Mouse (Mus musculus): ENCODE results near the gene Arpc4.

Arpc4 gene

DNA sequence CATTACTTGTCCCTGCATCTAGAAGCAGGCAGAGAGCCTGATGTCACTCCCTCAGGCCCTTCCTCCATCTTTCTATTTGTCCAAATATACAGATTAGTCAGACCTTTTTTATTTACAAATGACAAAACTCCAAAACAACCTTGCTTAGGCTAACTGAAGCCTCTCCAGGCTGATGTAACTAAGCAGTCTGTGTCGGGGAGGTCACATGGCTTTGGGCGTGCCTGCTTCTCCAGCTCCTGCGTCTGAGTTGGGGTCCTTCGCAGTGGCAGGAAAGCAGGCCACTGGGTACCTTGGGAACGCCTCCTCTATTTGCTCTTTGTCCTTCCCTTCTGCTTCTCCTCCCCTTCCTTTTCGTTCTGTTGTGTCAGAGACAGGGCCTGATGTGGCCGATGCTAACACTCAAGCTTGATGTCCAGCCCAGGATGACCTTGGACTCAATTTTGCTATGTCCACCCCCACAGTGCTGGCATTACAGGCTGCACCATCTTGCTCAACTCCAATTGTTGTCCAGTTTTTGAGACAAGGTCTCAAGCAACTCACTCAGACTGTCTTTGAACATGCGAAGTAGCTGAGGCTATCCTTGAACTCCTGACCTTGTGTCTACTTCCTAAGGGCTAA is 13.3 kb upstream of the Arpc4 start:
- no peak for DNase-seq (ENCODE audit: low read depth, low spot score)

DNA sequence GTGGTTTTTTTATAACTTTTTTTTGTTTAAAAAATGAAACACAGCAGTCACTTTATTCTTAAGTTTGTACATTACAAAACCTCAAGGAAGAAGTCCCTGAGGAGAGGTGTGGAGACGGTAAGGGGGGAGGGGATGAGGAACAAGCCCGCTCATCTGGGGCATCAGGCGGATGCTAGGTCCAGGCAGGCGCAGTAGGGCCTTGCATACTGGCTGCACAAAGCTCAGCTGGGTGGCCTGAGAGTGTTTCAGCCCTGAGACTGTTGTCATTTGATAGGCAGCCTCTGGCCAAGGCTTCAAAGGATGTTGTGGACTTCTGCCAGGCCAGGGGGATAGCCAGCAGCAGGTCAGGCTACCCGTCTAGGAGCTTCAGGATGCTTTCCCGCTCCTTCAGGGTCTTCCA is 11.3 kb upstream of the Arpc4 start:
- DNase-seq (ENCODE audit: low read depth, low spot score): no peak

DNA sequence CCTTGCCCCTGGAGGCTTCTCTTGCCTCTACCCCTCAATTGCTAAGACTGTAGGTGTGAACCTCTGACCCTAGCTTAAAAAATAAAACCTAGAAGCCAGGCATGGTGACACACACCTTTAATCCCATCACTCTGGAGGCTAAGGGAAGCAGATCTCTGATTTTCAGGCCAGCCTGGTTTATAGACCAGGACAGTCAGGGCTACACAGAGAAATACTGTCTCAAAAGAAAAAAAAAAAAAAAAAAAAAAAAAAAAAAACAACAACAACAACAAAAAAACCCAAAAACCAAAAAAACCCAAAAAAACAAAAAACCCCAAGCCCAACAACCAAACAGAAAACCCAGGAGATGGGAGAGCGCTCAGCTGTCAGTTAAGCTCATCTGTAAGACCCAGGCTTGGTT is 10.3 kb upstream of the Arpc4 start:
- DNase-seq (ENCODE audit: low read depth, low spot score): no peak

DNA sequence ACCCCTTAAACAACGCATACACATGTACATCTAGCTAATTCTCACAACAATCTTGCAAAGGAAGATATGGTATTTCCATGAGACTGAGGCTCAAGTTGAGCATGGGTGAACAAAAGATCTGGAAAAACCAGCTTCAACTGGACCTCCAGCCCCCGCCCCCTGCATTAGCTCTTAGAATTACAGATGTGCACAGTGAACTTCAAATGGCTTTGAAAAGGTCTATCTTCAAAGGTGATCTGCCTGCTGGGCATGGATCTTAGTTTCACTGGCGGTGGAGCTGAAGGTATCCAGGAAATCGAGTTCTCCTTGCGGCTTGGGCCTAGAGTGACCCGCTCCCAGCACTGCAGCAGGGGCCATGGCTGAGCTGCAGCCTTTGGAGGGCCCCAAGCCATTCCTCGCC is 9.8 kb upstream of the Arpc4 start:
- no peak for DNase-seq (ENCODE audit: low read depth, low spot score)

DNA sequence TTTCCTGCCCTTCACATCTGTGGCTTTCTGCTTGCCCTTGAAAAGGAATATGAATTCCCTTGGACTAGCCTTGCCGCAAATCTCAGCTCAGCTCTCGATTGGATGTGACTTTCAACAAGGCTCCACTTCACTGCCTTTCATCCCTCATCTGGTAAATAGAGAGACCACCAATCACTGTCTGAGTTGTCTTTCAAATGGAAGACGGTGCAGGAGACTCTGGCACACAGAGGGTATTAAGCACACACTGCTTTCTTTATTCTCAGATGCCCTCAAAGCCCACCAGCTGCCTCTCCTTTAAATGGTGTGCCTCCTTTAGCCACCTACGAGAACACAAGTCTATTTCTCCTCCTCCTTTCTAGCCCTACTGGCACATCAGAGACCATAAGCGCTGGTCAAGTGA is 9.3 kb upstream of the Arpc4 start:
- DNase-seq (ENCODE audit: low read depth, low spot score): no peak

DNA sequence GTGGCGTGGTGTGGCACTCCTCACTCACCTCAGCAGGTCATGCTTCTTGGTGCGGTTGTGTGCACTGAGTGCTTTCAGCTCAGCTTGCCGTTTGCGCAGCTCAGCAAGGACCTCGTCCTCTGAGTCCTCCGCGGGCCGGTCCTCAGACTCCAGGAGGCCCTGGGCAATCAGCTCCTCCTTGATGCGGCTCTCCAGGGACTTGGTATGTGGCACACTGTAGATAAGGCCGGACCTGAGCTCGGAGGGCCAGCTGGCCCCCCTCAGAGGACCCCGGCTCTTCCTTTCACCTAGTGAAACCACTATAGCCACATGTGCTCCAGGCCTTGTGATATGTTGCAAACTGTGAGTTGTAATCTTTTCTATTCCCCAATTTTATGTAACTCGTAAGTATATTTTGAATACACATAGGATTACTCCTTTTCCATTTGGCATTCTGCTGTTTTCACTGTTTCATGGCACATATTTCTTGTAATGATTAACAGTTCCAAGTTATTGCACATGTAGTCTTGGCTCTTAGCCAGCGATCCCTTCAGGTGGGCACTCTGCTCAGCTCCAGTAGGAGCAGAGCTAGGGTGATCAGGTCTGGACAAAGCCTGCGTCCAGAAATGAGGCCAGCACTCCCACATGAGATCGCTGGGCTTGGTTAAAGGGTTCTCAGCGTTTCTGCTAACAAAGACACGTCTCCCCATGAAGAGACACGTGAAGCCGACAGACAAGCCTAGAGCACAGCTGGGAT is 7.6 kb upstream of the Arpc4 start:
- DNase-seq (ENCODE audit: low read depth, low spot score): no peak

DNA sequence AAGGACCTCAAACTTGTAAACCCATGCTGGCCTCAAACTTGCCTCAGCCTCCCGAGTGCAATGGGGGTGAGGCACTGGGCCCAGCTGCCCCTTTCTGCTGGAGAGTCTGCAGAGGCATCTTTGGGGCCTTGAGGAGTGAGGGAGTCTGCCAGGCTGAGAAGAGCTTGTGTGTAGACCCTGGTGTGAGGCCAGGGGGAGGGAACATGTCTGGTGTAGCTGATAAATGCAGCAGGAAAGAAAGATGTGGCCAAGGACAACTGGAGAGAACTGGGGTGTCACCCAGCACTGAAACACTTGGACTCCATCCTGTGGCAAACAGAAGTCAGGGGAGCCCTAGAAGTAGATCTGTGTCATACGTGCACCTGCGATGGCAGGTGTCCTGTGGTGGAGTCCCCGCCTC is 4.4 kb upstream of the Arpc4 start:
- DNase-seq (ENCODE audit: low read depth, low spot score): no peak

DNA sequence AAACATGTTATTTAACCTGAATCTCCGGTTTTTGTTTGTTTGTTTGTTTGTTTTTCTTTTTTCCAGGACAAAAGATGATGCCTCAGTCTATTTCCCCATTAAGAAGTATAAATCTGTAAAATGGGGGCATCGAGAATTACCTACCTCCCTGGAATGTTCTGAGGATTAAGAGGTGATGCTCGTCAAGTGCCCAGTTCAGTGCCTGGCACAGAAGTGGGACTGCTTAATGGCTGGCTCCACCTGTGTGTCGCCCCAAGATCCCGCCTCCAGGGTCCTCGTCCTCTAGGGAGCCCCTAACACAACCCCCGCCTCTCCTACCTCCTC is 781 bp upstream of the Arpc4 start:
- no peak for DNase-seq (ENCODE audit: low read depth, low spot score)

DNA sequence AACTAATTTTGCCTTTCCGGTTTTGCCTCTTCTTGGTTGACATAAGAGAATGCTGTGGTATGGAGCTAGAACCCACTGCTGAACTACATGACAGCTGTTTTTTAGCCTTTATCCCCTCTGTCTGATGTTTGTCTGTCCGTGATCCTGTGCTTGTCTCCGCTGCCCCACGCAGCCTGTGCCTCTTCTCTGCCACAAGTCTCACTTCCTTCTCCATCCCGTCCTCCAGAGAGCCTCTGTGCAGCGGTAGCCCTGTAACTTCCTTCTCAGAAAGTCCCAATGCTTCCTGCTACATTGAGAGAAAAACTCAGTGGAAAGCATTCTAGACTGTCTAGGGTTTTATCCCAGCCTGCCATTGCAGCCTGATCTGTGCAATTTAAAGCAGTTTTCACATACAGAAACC is 1.3 kb downstream of the Arpc4 start:
- no peak for DNase-seq (ENCODE audit: low read depth, low spot score)

DNA sequence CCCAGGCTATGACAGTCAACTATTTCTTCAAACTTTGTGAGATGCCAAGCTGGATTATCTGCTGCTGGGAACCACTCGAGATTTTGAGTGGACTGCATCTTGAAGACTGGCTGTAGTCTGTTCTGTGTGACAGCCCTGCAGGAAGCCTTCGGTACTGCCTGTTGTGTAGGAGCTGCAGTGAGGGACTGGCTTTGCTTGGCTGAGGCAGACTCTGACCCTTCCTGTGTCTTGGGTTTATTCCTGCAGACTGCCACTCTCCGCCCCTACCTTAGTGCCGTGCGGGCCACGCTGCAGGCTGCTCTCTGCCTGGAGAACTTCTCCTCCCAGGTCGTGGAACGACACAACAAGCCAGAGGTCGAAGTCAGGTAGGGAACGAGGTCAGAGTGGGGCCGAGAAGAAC is 2.6 kb downstream of the Arpc4 start:
- no peak for DNase-seq (ENCODE audit: low read depth, low spot score)

DNA sequence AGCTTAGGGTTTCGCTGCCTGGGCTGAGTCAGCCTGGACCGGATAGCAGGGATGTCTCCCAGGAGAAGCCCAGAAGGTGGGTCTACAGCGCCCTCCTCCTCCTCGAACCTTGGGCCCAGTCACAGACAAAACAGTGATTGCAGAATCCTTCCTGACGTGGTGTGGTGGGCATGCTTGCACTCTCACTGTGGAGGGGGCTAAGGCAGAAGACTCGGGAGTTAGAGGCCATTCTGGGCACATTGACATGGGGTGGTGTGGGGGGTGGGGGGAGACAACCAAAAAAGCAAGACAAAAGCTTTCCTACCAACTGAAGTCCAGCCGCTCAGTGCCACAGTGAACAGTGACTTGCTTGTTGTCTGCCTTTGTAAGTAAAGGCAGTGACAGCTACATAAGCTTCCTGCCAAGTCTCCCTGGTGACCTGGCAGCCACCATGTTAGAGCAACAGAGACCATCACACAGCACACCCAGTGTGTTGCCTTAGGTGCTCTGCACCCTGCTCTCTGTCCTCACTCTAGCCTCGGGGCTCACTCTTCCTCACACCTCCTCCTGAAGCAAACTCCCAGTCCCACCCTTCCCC is 6.5 kb downstream of the Arpc4 start:
- DNase-seq (ENCODE audit: low read depth, low spot score): no peak

DNA sequence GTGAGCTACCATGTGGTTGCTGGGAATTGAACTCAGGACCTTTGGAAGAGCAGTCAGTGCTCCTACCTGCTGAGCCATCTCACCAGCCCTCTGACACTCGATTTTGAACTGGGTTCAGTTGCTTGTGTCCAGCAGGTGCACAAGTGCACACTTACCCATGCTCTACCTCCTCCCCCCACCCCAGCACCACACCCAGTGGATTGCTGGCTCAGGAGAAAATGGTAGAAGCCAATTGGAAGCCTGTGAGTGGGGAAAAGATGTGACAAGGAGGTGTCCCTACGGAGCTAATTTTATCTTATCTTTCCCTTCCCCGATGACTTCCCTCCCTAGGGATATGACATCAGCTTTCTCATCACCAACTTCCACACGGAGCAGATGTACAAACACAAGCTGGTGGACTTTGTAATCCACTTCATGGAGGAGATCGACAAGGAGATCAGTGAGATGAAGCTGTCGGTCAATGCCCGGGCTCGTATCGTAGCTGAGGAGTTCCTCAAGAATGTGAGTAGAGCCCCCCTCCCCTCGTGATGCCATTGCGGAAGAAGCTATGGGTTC is 7.3 kb downstream of the Arpc4 start:
- DNase-seq (ENCODE audit: low read depth, low spot score): no peak

DNA sequence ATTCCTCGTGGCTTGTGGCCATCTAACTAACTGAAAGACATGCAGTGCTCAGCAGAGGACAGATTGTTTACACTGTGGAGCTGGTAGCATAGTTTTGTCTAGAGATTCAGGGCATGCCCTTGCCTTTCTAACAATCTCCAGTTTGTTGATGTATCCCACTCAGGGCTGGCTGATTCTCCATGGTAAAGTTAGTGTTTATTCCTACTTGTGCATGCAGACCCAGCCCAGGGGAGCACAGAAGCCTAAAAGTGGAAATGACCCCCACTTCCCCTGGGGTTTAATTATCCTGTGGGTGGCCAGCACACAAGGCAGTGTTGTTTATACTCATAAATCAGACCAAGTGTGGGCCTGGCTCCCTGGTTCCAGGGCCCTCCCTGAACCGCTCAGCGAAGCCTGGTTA is 8.1 kb downstream of the Arpc4 start:
- no peak for DNase-seq (ENCODE audit: low read depth, low spot score)

DNA sequence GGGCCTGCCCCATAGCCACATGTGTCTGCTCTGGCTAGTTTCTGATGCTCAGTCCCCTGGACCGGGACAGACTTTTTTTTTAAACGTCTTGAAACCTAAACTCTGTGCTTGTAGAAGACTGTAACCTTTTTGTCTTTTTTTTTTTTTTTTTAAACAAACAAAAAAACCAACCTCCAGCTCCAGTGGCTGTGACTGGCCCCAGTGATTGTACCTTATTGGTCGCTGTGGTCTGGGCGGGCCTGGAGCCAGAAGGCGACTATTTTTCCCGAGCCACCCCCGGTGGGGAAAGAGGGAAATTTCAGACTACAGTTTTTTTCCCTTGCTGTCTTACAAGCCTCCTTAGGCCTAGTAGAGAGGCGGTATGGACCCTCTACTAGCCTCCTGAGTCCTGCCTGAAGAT is 11.0 kb downstream of the Arpc4 start, which contains the start of gene Ttll3:
Gene Ttll3, plus strand, starts transcription at position 301 of the 400 bp plus-strand sequence.
- no peak for DNase-seq (ENCODE audit: low read depth, low spot score)

DNA sequence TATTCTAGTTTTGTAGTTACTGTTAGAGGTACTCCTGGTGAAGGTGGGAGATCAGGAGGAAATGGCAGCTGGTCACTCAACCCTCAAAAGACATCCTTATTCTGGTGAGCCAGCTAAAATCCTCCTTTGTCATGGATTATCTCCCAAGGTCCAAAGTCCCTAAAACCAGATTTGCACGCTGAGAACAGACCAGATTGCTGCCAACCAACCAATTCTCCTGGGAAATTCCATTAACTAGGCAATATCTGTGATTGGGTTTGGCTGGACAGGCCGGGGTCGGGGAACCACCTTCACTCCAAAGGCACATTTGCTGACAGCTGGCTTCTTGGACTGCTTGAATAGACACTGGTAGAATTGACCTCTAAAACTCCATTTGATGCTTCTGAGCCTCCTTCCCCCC is 12.8 kb downstream of the Arpc4 start:
- no peak for DNase-seq (ENCODE audit: low read depth, low spot score)

DNA sequence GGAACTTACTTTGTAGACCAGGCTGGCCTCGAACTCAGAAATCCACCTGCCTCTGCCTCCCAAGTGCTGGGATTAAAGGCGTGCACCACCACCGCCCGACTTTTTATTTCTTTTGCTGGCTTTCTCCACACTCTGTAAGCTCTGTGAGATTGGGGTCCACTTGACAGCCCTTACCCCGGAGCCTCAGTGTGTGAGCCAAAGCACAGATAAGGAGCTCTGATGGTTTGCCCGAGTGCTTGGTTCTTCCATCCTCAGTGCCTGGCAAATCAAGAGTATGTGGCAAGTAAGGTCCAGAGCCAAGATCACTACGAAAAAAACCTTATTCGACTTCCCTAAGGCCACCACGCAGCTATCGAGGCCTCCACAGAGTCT is 14.1 kb downstream of the Arpc4 start:
- no peak for DNase-seq (ENCODE audit: low read depth, low spot score)

DNA sequence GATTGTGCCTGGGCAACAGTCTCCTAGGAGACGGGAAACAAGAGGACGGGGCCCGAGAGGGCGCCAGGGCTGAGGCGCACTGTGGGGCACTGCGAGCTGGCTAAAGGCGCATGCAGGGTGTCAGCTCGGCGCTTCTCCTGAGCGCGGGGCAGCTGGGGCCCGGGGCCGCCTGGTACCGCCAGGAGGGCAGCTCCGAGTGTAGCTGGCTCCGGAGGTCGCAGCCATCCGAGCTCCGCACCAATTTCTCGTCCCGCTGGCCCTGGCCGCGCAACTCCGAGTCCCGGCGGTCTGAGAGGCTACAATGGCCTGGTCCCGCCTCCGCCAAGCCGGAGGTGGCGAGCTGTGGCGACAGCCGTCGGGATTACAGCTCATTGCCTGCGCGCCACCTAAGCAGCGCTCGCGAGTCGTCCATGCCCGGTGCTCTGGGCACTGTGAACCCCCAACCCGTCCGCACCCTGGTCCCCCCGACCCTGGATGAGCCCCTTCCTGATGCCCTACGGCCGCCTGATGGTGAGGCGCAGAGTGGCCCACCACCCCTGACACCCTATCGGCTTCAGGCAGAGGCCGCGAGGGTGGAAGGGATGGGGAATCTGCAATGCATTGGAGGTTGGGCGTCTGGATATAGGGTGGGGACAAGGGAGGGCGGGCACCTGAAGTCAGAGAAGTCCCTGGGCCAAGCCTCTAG is 14.6 kb downstream of the Arpc4 start:
- no peak for DNase-seq (ENCODE audit: low read depth, low spot score)

DNA sequence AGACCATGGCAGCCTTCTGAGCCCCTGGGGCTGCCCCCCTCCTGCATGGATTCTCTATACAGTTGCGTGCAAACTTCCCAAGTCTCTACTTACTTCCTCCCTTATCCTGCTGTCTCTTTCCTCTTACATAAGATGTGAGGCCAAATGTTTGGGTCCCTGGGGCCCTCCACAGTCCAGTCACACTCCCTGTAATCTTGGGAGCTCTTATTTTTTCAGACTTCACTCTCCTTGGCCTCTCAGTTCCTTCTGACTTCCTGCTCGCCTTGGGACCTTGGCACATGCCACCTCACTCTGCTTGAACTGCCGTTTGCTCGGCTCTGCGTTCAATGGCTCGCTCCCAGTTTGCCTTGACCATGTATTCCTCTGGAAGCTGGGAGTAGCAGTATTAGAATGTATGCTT is 16.0 kb downstream of the Arpc4 start:
- no peak for DNase-seq (ENCODE audit: low read depth, low spot score)

DNA sequence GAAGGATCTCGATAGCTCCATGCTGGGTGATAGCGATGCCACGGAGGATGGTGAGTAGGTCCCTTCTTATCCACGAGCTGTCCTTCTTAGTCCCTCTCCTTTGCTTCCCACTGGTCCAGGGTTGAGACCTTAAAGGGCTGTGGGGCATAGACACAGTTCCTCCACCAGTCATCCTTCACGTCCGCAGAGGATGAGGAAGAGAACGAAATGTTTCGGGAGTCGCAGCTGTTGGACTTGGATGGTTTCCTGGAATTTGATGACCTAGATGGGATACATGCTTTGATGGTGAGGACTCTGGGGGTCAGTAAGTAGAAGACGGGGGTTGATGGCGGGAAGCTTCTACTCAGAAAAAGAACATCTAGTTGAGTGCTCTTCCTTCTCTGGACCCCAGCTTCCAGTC is 16.9 kb downstream of the Arpc4 start:
- DNase-seq (ENCODE audit: low read depth, low spot score): no peak

DNA sequence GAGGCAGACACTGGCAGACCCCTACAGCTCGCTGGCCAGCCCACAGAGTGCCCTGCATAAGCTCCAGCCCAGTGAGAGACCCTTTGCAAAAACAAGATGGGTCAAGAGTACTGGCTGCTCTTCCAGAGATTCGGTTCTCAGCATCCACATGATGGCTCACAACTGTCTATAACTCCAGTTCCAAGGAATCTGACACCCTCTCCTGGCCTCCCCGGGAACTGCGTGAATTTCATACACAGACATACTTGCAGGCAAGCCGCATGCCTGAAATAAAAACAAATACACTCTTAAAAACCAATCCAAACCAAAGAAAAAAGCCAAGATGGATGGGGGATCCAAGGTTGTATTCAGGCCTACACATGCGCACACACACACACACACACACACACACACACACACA is 17.6 kb downstream of the Arpc4 start:
- DNase-seq (ENCODE audit: low read depth, low spot score): no peak

DNA sequence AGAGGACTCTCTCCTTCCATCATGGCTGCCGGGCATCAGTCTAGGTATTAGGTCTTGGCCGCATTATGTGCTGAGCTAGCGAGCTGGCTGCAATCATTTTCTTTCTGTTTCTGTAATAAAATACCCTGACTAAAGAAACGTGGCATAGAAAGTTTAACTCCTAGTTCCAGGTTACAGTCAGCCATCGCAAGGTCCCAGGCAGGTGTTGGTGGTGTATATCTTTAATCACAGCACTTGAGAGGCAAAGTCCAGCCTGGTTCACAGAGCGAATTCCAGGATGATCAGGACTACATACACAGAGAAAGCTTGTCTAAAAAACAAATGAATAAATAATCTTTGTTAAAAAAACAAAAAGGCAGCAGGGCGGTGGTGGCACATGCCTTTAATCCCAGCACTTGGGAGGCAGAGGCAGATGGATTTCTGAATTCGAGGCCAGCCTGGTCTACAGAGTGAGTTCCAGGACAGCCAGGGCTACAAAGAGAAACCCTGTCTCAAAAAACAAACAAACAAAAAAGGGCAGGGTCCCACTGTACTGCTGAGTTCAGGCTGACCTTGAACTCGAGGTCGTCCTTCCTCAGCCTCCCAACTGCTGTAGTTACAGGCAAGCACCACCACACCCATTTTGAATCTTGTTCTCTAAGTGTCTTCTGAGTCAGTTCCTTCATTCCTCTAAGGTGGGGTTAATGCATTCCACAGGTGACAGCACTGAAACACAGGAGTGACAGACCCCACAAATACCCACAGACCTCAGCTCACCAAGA is 18.5 kb downstream of the Arpc4 start:
- DNase-seq (ENCODE audit: low read depth, low spot score): no peak

DNA sequence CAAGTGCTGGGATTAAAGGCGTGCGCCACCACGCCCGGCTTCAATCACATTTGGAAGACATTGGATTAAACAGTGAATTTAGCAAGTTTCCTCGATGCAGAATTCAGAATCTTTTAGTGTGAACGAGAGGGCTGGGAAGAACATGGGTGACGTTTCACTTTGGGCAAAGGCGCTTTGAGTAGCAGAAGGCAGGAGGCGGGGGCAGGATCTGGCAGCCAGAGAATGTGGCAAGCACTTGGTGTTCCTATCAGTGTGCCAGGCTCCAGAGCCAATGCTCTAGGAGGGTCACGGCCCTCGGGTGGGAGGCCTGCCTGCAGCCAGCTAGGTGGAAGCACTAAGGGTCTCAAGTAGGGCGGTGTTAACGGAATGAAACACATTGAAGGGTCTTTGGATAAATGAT is 24.2 kb downstream of the Arpc4 start:
- no peak for DNase-seq (ENCODE audit: low read depth, low spot score)
